Mouse (Mus musculus) heart, embryonic 13.5 days (tissue): Measurements from ENCODE around the gene Shroom1. TPM values are rescaled to one million over a fixed set of nuclear protein-coding genes. Genes with fewer than 3 reads are reported as not detected.

Experiments used
- ATAC-seq: fragments of 200-750 bp; cut with Nextera tagmentation; 2 replicates; pipeline ENCODE4 v1.8.0; 2017; ENCODE audit warnings: moderate TSS enrichment; ENCODE audit not compliant: insufficient number of reproducible peaks, low FRiP score, low TSS enrichment; ENCODE audit errors: extremely low read depth
- H3K27ac ChIP-seq: fragments of 300-500 bp; sonication (generic); replicated peaks from 2 replicates; pipeline ENCODE4 v1.5.1; 2015; ENCODE audit warnings: moderate library complexity, mild to moderate bottlenecking, inconsistent platforms
- H3K27me3 ChIP-seq: fragments of 300-500 bp; sonication (generic); replicated peaks from 2 replicates; pipeline ENCODE4 v1.6.1; 2015; ENCODE audit warnings: mild to moderate bottlenecking, inconsistent platforms
- H3K36me3 ChIP-seq: fragments of 300-500 bp; sonication (generic); 2 replicates; pipeline ENCODE4 v1.6.1; 2015; ENCODE audit warnings: mild to moderate bottlenecking, inconsistent platforms
- H3K4me1 ChIP-seq: fragments of 300-500 bp; sonication (generic); 2 replicates; pipeline ENCODE4 v1.6.1; 2015; ENCODE audit warnings: inconsistent platforms
- H3K4me2 ChIP-seq: fragments of 300-500 bp; sonication (generic); 2 replicates; pipeline ENCODE4 v1.6.1; 2015; ENCODE audit warnings: inconsistent platforms, mild to moderate bottlenecking, moderate library complexity
- H3K4me3 ChIP-seq: fragments of 300-500 bp; sonication (generic); 2 replicates; pipeline ENCODE4 v1.5.1; 2015; ENCODE audit warnings: moderate library complexity, mild to moderate bottlenecking, inconsistent platforms
- H3K9ac ChIP-seq: fragments of 300-500 bp; sonication (generic); 2 replicates; pipeline ENCODE4 v1.6.1; 2015; ENCODE audit warnings: inconsistent platforms, mild to moderate bottlenecking, moderate library complexity
- H3K9me3 ChIP-seq: fragments of 300-500 bp; sonication (generic); 2 replicates; pipeline ENCODE4 v1.6.1; 2016; ENCODE audit warnings: inconsistent platforms
- WGBS: fragments of 180-500 bp; shearing (Covaris S2); methylation state at CpG from one replicate; pipeline ENCODE4 v1.1.7; 2015; ENCODE audit warnings: mixed read lengths; 5-methylcytosine and 5-hydroxymethylcytosine counted together
- polyA plus RNA-seq: library from polyadenylated mRNA; unstranded; fragments of >200 nt; fragmentation: Nextera tagmentation; extraction: Ambion mirVana; gene quantifications from 2 replicates; pipeline ENCODE4 v1.2.1, GENCODE M21; 2015

The Shroom1 gene
- polyA plus RNA-seq, 1 experiment from 2014 or later = 3.0 TPM

- no peak overlapping the region for H3K27ac ChIP-seq
- peaks cover 5% of the 10 kb centered on the region; the same call in 1 of the 2 replicates for H3K36me3 ChIP-seq
- peaks cover 90% of the 10 kb centered on the region for H3K27me3 ChIP-seq
- H3K4me1 ChIP-seq = peaks cover 41% of the 10 kb centered on the region
- peak overlapping the region; percentile 74 for H3K4me2 ChIP-seq
- peak overlapping the region; percentile 74 for H3K9ac ChIP-seq
- H3K4me3 ChIP-seq = peak overlapping the region; percentile 47
- WGBS = 8% methylated on average over 40 of the region's 40 CpGs
- ATAC-seq = no peak
- no peaks in the 10 kb centered on the region for H3K9me3 ChIP-seq
Observed at GRCm38 (mm10) chr11:53466231-53466971, 9.4 kb downstream of the Shroom1 start.

GRCm38 (mm10) chr11:53469294-53469967 is 12.4 kb downstream of the Shroom1 start:
- no peak overlapping the region for H3K27ac ChIP-seq
- H3K27me3 ChIP-seq = peaks cover 82% of the 10 kb centered on the region
- no peak for ATAC-seq
- H3K9ac ChIP-seq = no peak overlapping the region
- peak overlapping the region; percentile 35 for H3K4me3 ChIP-seq
- peaks cover 4% of the 10 kb centered on the region; the same call in 1 of the 2 replicates for H3K36me3 ChIP-seq
- H3K4me1 ChIP-seq = peaks cover 23% of the 10 kb centered on the region
- H3K4me2 ChIP-seq = peak overlapping the region; percentile 65
- 35% methylated on average over 16 of the region's 16 CpGs for WGBS
- no peaks in the 10 kb centered on the region for H3K9me3 ChIP-seq

GRCm38 (mm10) chr11:53469968-53470695 is 13.1 kb downstream of the Shroom1 start, which contains the start of gene Gm9837:
Gm9837 (minus strand) TSS chr11:53470479.
- H3K4me2 ChIP-seq = peak within 1 kb of the TSS; percentile 65
- ATAC-seq = 0 out of 2 replicates have a peak, but pooled peaks have one; percentile 34
- H3K9ac ChIP-seq = peak within 1 kb of the TSS; percentile 40; the same call in 1 of the 2 replicates
- H3K36me3 ChIP-seq = no peaks in the 10 kb centered on the region
- peaks cover 23% of the 10 kb centered on the region for H3K4me1 ChIP-seq
- no peaks in the 10 kb centered on the region for H3K9me3 ChIP-seq
- H3K27me3 ChIP-seq = peaks cover 82% of the 10 kb centered on the region
- no peak within 1 kb of the TSS for H3K27ac ChIP-seq
- H3K4me3 ChIP-seq = peak within 1 kb of the TSS; percentile 35
- 3% methylated on average over 29 of the region's 29 CpGs for WGBS

GRCm38 (mm10) chr11:53472709-53473108 is 15.7 kb downstream of the Shroom1 start:
- WGBS = 70% methylated on average over 3 of the region's 3 CpGs
- Histone ChIP-seq H3K4me2 (no peak overlapping the region), H3K4me3 (no peak overlapping the region), H3K27ac (no peak overlapping the region), H3K9me3 (no peaks in the 10 kb centered on the region), H3K4me1 (peaks cover 15% of the 10 kb centered on the region), H3K9ac (no peak overlapping the region), H3K27me3 (peaks cover 82% of the 10 kb centered on the region), H3K36me3 (no peaks in the 10 kb centered on the region)
- no peak for ATAC-seq

- H3K4me2 ChIP-seq = no peak overlapping the region
- H3K4me1 ChIP-seq = peaks cover 27% of the 10 kb centered on the region
- no peak overlapping the region for H3K27ac ChIP-seq
- H3K9ac ChIP-seq = no peak overlapping the region
- H3K27me3 ChIP-seq = peaks cover 91% of the 10 kb centered on the region
- H3K4me3 ChIP-seq = no peak overlapping the region
- no peak for ATAC-seq
- no peaks in the 10 kb centered on the region for H3K36me3 ChIP-seq
- no peaks in the 10 kb centered on the region for H3K9me3 ChIP-seq
- WGBS = 35% methylated on average over 8 of the region's 8 CpGs
Observed at GRCm38 (mm10) chr11:53475620-53476019, 18.6 kb downstream of the Shroom1 start.

GRCm38 (mm10) chr11:53477833-53478232 is 20.8 kb downstream of the Shroom1 start:
- H3K27ac ChIP-seq = no peak overlapping the region
- 55% methylated on average over 7 of the region's 7 CpGs for WGBS
- peaks cover 26% of the 10 kb centered on the region for H3K4me1 ChIP-seq
- no peaks in the 10 kb centered on the region for H3K36me3 ChIP-seq
- no peak overlapping the region for H3K4me3 ChIP-seq
- no peaks in the 10 kb centered on the region for H3K9me3 ChIP-seq
- peak overlapping the region; percentile 92; the same call in 1 of the 2 replicates for H3K4me2 ChIP-seq
- no peak overlapping the region for H3K9ac ChIP-seq
- peaks cover 89% of the 10 kb centered on the region for H3K27me3 ChIP-seq
- no peak for ATAC-seq

GRCm38 (mm10) chr11:53478383-53479170 is 21.6 kb downstream of the Shroom1 start:
- H3K36me3 ChIP-seq = no peaks in the 10 kb centered on the region
- 7% methylated on average over 79 of the region's 79 CpGs for WGBS
- H3K9me3 ChIP-seq = no peaks in the 10 kb centered on the region
- no peak for ATAC-seq
- H3K4me2 ChIP-seq = peak overlapping the region; percentile 92
- H3K27me3 ChIP-seq = peaks cover 84% of the 10 kb centered on the region
- peaks cover 26% of the 10 kb centered on the region for H3K4me1 ChIP-seq
- H3K9ac ChIP-seq = peak overlapping the region; percentile 74
- peak overlapping the region; percentile 61 for H3K4me3 ChIP-seq
- no peak overlapping the region for H3K27ac ChIP-seq

- H3K4me3 ChIP-seq = peak overlapping the region; percentile 61
- ATAC-seq = no peak
- peak overlapping the region; percentile 92 for H3K4me2 ChIP-seq
- H3K9me3 ChIP-seq = no peaks in the 10 kb centered on the region
- H3K9ac ChIP-seq = peak overlapping the region; percentile 74
- H3K27me3 ChIP-seq = peaks cover 77% of the 10 kb centered on the region
- H3K36me3 ChIP-seq = no peaks in the 10 kb centered on the region
- peaks cover 26% of the 10 kb centered on the region for H3K4me1 ChIP-seq
- H3K27ac ChIP-seq = no peak overlapping the region
- 1% methylated on average over 62 of the region's 62 CpGs for WGBS
Observed at GRCm38 (mm10) chr11:53479171-53479782, 22.3 kb downstream of the Shroom1 start.

- WGBS = 3% methylated on average over 40 of the region's 40 CpGs
- no peak for ATAC-seq
- Histone ChIP-seq H3K4me1 (peaks cover 26% of the 10 kb centered on the region), H3K9me3 (no peaks in the 10 kb centered on the region), H3K9ac (peak within 1 kb of the TSS; percentile 74), H3K4me2 (peak within 1 kb of the TSS; percentile 92), H3K27ac (no peak within 1 kb of the TSS), H3K27me3 (peaks cover 71% of the 10 kb centered on the region), H3K36me3 (no peaks in the 10 kb centered on the region), H3K4me3 (peak within 1 kb of the TSS; percentile 61)
Observed at GRCm38 (mm10) chr11:53479783-53480301, 22.8 kb downstream of the Shroom1 start, which contains the start of the genes Gm9945 and Sowaha. Gm9945 (plus strand) TSS chr11:53480166. Sowaha (minus strand) TSS chr11:53480274.

GRCm38 (mm10) chr11:53481088-53481730 is 24.2 kb downstream of the Shroom1 start:
- H3K36me3 ChIP-seq = no peaks in the 10 kb centered on the region
- H3K4me2 ChIP-seq = no peak overlapping the region
- ATAC-seq = no peak
- peaks cover 60% of the 10 kb centered on the region for H3K27me3 ChIP-seq
- no peak overlapping the region for H3K27ac ChIP-seq
- H3K4me1 ChIP-seq = peaks cover 26% of the 10 kb centered on the region
- 68% methylated on average over 4 of the region's 4 CpGs for WGBS
- H3K9ac ChIP-seq = no peak overlapping the region
- H3K4me3 ChIP-seq = no peak overlapping the region
- no peaks in the 10 kb centered on the region for H3K9me3 ChIP-seq
